Comparison of ENCODE assay signal across 8 mouse cellular contexts in the genomic region with DNA sequence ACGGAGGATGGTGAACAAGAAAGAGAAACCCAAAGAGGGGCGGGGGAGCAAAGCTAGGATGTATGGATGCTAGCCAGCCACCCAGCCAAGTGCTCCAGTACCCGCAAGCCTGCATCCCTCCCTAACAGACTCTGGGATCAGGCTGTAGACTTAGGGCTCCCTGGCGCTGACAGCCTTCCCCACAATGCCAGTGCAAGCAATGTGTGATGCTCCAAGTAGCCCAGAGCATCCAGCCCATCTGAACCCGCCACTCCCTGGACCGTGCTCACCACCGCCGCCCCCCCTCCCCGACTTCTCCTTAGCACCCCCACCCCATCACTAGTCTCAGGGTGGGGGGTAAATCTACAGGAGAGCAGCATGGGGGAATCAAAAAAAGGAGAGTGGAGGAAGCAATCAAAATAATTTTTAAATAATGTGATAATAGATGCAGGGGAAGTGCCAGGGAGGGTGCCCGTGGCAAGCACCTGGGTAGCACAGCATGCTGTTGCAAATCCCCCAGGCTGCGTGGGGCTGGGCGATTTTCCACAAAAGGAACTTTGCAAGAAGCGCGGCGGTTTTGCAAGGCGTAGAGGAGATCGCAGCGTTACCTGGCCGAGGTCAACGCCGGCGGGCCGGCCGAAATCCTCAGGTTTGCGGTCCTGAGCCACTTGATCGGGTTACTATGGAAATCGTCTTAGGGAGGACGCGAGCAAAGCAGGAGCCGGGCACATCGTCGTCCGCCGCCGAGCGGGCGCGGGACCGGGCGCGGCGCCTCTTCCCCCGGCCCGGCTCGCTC. TPM values are rescaled to one million over a fixed set of nuclear protein-coding genes. Genes with fewer than 3 reads are reported as not detected.
DNase-seq lines count a peak whose midpoint lies in the region; ATAC-seq lines count a peak whose summit lies in the region.

No protein-coding gene starts in this region.

- no peak for DNase-seq in heart, embryonic 10.5 days (ENCODE audit: low spot score)
- DNase-seq in heart, adult 9 months (ENCODE audit: low spot score in 2 of 2), result no peak
- peak; percentile 56 for DNase-seq in cerebellum, adult 9-10 months
- peak; percentile 40 for DNase-seq in layer of hippocampus, adult 9-11 months
- peak; percentile 2 for DNase-seq in lung, postnatal 36 days
- peak; percentile 32 to 34 for DNase-seq in right cerebral cortex, postnatal 36 days (ENCODE audit: low spot score in 2 of 2)
- DNase-seq in thymus, postnatal 36 days, result no peak

- peak overlapping the region; percentile 74 for H3K27ac ChIP-seq in heart, embryonic 10.5 days

- peaks cover 21% of the 10 kb centered on the region for H3K27me3 ChIP-seq in heart, embryonic 10.5 days (ENCODE audit: insufficient read depth, poor library complexity, severe bottlenecking)

- WGBS in heart, embryonic 10.5 days, result 4% methylated on average over 44 of the region's 45 CpGs

- H3K36me3 ChIP-seq in heart, embryonic 10.5 days, result no peaks in the 10 kb centered on the region

- ATAC-seq in frontal cortex, adult (ENCODE audit: low TSS enrichment), result peak; percentile 58

- no peaks in the 10 kb centered on the region for H3K9me3 ChIP-seq in heart, embryonic 10.5 days

- H3K4me3 ChIP-seq in heart, embryonic 10.5 days, result peak overlapping the region; percentile 68

- H3K4me1 ChIP-seq in heart, embryonic 10.5 days, result peaks cover 10% of the 10 kb centered on the region; the same call in 1 of the 2 replicates

RNA-seq across cellular contexts. Expression of a gene that starts 0.8 kb away (rescaled TPM):
- polyA plus RNA-seq in heart, embryonic 10.5 days (2016; fragmentation: Nextera tagmentation; extraction: Ambion mirVana), result 1.0 and 1.6 TPM in 2 replicates

Comparison
In these comparisons a context has a peak if more than half of its experiments do, and no peak if none do; other contexts are left out.
1. DNase-seq: peak in cerebellum, adult 9-10 months (single experiment), layer of hippocampus, adult 9-11 months (single experiment), lung, postnatal 36 days (single experiment) and right cerebral cortex, postnatal 36 days (2 of 2); none in heart, embryonic 10.5 days (single experiment), heart, adult 9 months (0 of 2) and thymus, postnatal 36 days (0 of 2).